Mouse (Mus musculus) C2C12 (cell line): ENCODE measurements around the gene Ddx47. TPM values are rescaled to one million over a fixed set of nuclear protein-coding genes. Genes with fewer than 3 reads are reported as not detected.

Experiments used
- H3K27me3 ChIP-seq: one replicate; pipeline ENCODE4 v1.6.1; 2011; ENCODE audit not compliant: control insufficient read depth, insufficient read depth, insufficient read length
- H3K36me3 ChIP-seq: one replicate; pipeline ENCODE4 v1.6.1; 2011; ENCODE audit not compliant: control insufficient read depth, insufficient read depth
- H3K4me3 ChIP-seq: one replicate; pipeline ENCODE4 v1.5.1; 2011; ENCODE audit warnings: mild to moderate bottlenecking, control low read depth; ENCODE audit not compliant: poor library complexity, insufficient read depth, severe bottlenecking
- H3K79me2 ChIP-seq: one replicate; pipeline ENCODE4 v1.6.1; 2011; ENCODE audit not compliant: control insufficient read depth, insufficient read depth
- H3K79me3 ChIP-seq: one replicate; pipeline ENCODE4 v1.6.1; 2011; ENCODE audit warnings: low read depth, control low read depth
- H3ac ChIP-seq: one replicate; pipeline ENCODE3; 2011; ENCODE audit warnings: low read depth; ENCODE audit not compliant: control insufficient read depth, insufficient read length
- CEBPB ChIP-seq: IDR thresholded peaks from one replicate; pipeline ENCODE4 v1.6.1; 2011; ENCODE audit warnings: low read depth, mild to moderate bottlenecking, control low read depth, moderate library complexity
- CTCF ChIP-seq: IDR thresholded peaks from one replicate; pipeline ENCODE4 v1.5.1; 2011; ENCODE audit not compliant: control insufficient read depth, insufficient read depth, insufficient read length
- FOSL1 ChIP-seq: IDR thresholded peaks from one replicate; pipeline ENCODE4 v1.8.0; 2011; ENCODE audit warnings: mild to moderate bottlenecking, low read length; ENCODE audit not compliant: poor library complexity, insufficient read depth, severe bottlenecking
- MAX ChIP-seq: IDR thresholded peaks from one replicate; pipeline ENCODE4 v1.6.1; 2011; ENCODE audit warnings: mild to moderate bottlenecking, control low read depth
- MYOD1 ChIP-seq: IDR thresholded peaks from one replicate; pipeline ENCODE4 v1.6.1; 2011; ENCODE audit warnings: low read depth; ENCODE audit not compliant: control insufficient read depth, insufficient read length
- MYOG ChIP-seq: IDR thresholded peaks from one replicate; pipeline ENCODE4 v1.6.1; 2011; ENCODE audit not compliant: control insufficient read depth, insufficient read length; ENCODE audit errors: extremely low read depth
- USF1 ChIP-seq: IDR thresholded peaks from one replicate; pipeline ENCODE4 v1.6.1; 2011; ENCODE audit warnings: low read depth, mild to moderate bottlenecking, control low read depth, moderate library complexity
- polyA plus RNA-seq: library from polyadenylated mRNA; unstranded; fragments of >200 nt; fragmentation: generic; extraction: Trizol; gene quantifications from one replicate; pipeline ENCODE4 v1.2.1, GENCODE M21; 2012; ENCODE audit warnings: missing spikeins

Gene Ddx47
- polyA plus RNA-seq, 1 experiment: 79.3 TPM

DNA sequence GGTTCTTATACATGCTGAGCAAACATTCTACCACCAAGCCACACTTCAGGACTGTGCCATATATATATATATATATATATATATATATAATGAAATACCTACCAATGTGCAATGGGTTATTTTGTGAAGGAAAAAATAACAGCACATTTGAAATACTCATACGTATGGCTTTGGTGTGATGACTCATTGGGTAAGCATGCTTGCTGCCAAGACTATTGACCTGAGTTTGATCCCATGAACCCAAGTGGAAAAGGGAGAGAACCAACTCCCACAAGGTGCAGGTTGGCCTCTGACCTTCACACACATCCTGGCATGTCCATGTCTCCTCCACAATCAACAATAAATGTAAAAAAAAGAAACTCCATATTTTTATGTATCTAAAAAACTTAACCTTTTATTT, 43.1 kb upstream of the Ddx47 start:
- Histone ChIP-seq H3K79me2 (no peaks in the 10 kb centered on the region), H3K79me3 (no peaks in the 10 kb centered on the region), H3K4me3 (no peak overlapping the region), H3ac (no peak overlapping the region), H3K27me3 (no peaks in the 10 kb centered on the region), H3K36me3 (no peaks in the 10 kb centered on the region)
- no peak for TF ChIP-seq MYOD1
- TF ChIP-seq FOSL1: no peak
- TF ChIP-seq MYOG: no peak
- TF ChIP-seq USF1: no peak
- no peak for TF ChIP-seq CTCF
- no peak for TF ChIP-seq MAX
- no peak for TF ChIP-seq CEBPB

- Histone ChIP-seq H3K36me3 (no peaks in the 10 kb centered on the region), H3K4me3 (no peak overlapping the region), H3ac (no peak overlapping the region), H3K79me2 (no peaks in the 10 kb centered on the region), H3K79me3 (no peaks in the 10 kb centered on the region), H3K27me3 (no peaks in the 10 kb centered on the region)
- TF ChIP-seq MYOG (no peak), USF1 (no peak), FOSL1 (no peak), MAX (no peak), CEBPB (no peak), CTCF (no peak), MYOD1 (no peak)
Measured at GRCm38 (mm10) chr6:134969498-134969897, 41.9 kb upstream of the Ddx47 start.

GRCm38 (mm10) chr6:134972096-134972495, 39.3 kb upstream of the Ddx47 start:
- TF ChIP-seq CTCF (no peak), USF1 (no peak), MYOD1 (no peak), CEBPB (no peak), FOSL1 (no peak), MYOG (no peak), MAX (no peak)
- no peaks in the 10 kb centered on the region for H3K27me3 ChIP-seq
- H3K36me3 ChIP-seq: no peaks in the 10 kb centered on the region
- no peaks in the 10 kb centered on the region for H3K79me3 ChIP-seq
- H3ac ChIP-seq: no peak overlapping the region
- no peak overlapping the region for H3K4me3 ChIP-seq
- H3K79me2 ChIP-seq: no peaks in the 10 kb centered on the region

- Histone ChIP-seq H3K4me3 (no peak overlapping the region), H3K79me3 (no peaks in the 10 kb centered on the region), H3K79me2 (no peaks in the 10 kb centered on the region), H3K27me3 (no peaks in the 10 kb centered on the region), H3K36me3 (no peaks in the 10 kb centered on the region), H3ac (no peak overlapping the region)
- TF ChIP-seq USF1 (no peak), MYOD1 (no peak), CTCF (no peak), CEBPB (no peak), MAX (no peak), MYOG (no peak), FOSL1 (no peak)
Measured at GRCm38 (mm10) chr6:134976628-134977027, 34.8 kb upstream of the Ddx47 start.

- Histone ChIP-seq H3K36me3 (no peaks in the 10 kb centered on the region), H3K27me3 (no peaks in the 10 kb centered on the region), H3K79me3 (no peaks in the 10 kb centered on the region), H3K4me3 (no peak within 1 kb of the TSS), H3ac (no peak within 1 kb of the TSS), H3K79me2 (no peaks in the 10 kb centered on the region)
- no peak for TF ChIP-seq MYOD1
- TF ChIP-seq CTCF: no peak
- TF ChIP-seq CEBPB: no peak
- no peak for TF ChIP-seq MAX
- no peak for TF ChIP-seq MYOG
- TF ChIP-seq FOSL1: no peak
- no peak for TF ChIP-seq USF1
Measured at GRCm38 (mm10) chr6:134981231-134982062, 30.0 kb upstream of the Ddx47 start, which contains the start of gene Apold1. Apold1 (plus strand) TSS chr6:134981718.
